Mouse (Mus musculus) liver, adult 2 months (tissue): ENCODE measurements around the gene Snph.

Experiments used
- CTCF ChIP-seq: fragments of 200-500 bp; IDR thresholded peaks from 2 replicates; pipeline ENCODE4 v1.5.1; 2011; ENCODE audit warnings: low read depth, low read length, control low read depth
- POLR2A ChIP-seq: fragments of 200-500 bp; IDR thresholded peaks from 2 replicates; pipeline ENCODE4 v1.6.1; 2011; ENCODE audit warnings: low read length, control low read depth; ENCODE audit not compliant: insufficient read depth; ENCODE audit errors: extremely low read depth

GRCm38 (mm10) chr2:151616551-151617329 lies 15.7 kb downstream of the Snph start:
- TF ChIP-seq CTCF, result no peak
- TF ChIP-seq POLR2A, result no peak
